Mouse (Mus musculus) heart, embryonic 16.5 days (tissue): ENCODE measurements around the gene Rhox2c. TPM values are rescaled to one million over a fixed set of nuclear protein-coding genes. Genes with fewer than 3 reads are reported as not detected.
"Not testable (repeated sequence)": the region's sequence is repeated elsewhere in the genome, so short reads cannot be mapped to it uniquely, and the experiment has no call there.

Experiments used
- ATAC-seq: fragments of 200-750 bp; cut with Nextera tagmentation; replicated peaks from 2 replicates; pipeline ENCODE4 v1.8.0; 2017; ENCODE audit warnings: moderate number of reproducible peaks; ENCODE audit not compliant: insufficient read depth, low FRiP score; ENCODE audit errors: extremely low read depth
- H3K27ac ChIP-seq: fragments of 300-500 bp; sonication (generic); 2 replicates; pipeline ENCODE4 v1.5.1; 2014; ENCODE audit warnings: mild to moderate bottlenecking, low read length, control low read depth, moderate library complexity
- H3K27me3 ChIP-seq: fragments of 300-500 bp; sonication (generic); 2 replicates; pipeline ENCODE4 v1.6.1; 2014; ENCODE audit warnings: low read length, mixed read lengths; ENCODE audit not compliant: control insufficient read depth, insufficient read depth
- H3K36me3 ChIP-seq: fragments of 300-500 bp; sonication (generic); 2 replicates; pipeline ENCODE4 v1.6.1; 2014; ENCODE audit not compliant: control insufficient read depth, insufficient read depth
- H3K4me1 ChIP-seq: fragments of 300-500 bp; sonication (generic); 2 replicates; pipeline ENCODE4 v1.6.1; 2014; ENCODE audit warnings: low read length, mixed read lengths; ENCODE audit not compliant: control insufficient read depth, insufficient read depth
- H3K4me2 ChIP-seq: fragments of 300-500 bp; sonication (generic); 2 replicates; pipeline ENCODE4 v1.6.1; 2014; ENCODE audit warnings: low read depth, mild to moderate bottlenecking, control low read depth, low read length
- H3K4me3 ChIP-seq: fragments of 300-500 bp; sonication (generic); 2 replicates; pipeline ENCODE4 v1.5.1; 2014; ENCODE audit warnings: mild to moderate bottlenecking, control low read depth, low read length
- H3K9ac ChIP-seq: fragments of 300-500 bp; sonication (generic); 2 replicates; pipeline ENCODE4 v1.6.1; 2014; ENCODE audit warnings: low read length, control low read depth
- H3K9me3 ChIP-seq: fragments of 300-500 bp; sonication (generic); replicated peaks from 2 replicates; pipeline ENCODE4 v1.6.1; 2016; ENCODE audit warnings: low read length; ENCODE audit not compliant: control insufficient read depth
- WGBS: fragments of 180-500 bp; shearing (Covaris S2); extraction: QIAGEN DNeasy Blood & Tissue Kit; methylation state at CpG from one replicate; pipeline ENCODE4 v1.1.7; 2014; 5-methylcytosine and 5-hydroxymethylcytosine counted together
- polyA plus RNA-seq: library from polyadenylated mRNA; unstranded; fragments of >200 nt; fragmentation: Nextera tagmentation; extraction: Ambion mirVana; gene quantifications from 2 replicates; pipeline ENCODE4 v1.2.1, GENCODE M21; 2015

Gene Rhox2c
- polyA plus RNA-seq: not detected in 2 replicates

DNA sequence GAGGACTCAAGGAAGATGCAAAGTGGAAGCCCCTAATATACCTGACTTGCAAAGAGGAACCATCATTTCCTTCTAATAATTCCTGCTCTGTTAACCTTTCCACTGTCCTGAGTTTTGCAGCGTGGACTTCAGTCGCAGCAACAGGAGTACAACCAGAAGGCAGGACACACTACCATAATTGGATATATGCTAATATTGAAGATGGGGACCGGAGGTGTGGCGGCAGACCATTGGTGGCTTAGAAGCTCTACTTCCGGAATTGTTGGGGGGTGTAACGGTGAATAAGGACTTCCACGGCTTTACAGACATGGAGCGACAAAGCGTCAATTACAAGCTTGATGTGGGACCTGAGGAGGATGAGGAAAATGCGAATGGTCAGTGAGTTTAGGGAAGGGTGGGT is at the start of gene Rhox2c:
Rhox2c (plus strand) TSS at position 301 of the 400 bp plus-strand sequence.
- not testable (repeated sequence) for ATAC-seq, H3K36me3 ChIP-seq, H3K4me3 ChIP-seq, H3K4me1 ChIP-seq, H3K4me2 ChIP-seq, H3K9ac ChIP-seq, H3K27ac ChIP-seq, H3K27me3 ChIP-seq, H3K9me3 ChIP-seq
- 94% methylated on average over 7 of the region's 10 CpGs for WGBS

DNA sequence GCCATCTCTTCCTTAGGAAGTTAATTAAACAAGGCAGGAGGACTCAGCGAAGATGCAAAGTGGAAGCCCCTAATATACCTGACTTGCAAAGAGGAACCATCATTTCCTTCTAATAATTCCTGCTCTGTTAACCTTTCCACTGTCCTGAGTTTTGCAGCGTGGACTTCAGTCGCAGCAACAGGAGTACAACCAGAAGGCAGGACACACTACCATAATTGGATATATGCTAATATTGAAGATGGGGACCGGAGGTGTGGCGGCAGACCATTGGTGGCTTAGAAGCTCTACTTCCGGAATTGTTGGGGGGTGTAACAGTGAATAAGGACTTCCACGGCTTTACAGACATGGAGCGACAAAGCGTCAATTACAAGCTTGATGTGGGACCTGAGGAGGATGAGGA is 41.7 kb upstream of the Rhox2c start, which contains the start of gene Rhox2b:
Rhox2b (plus strand) TSS at position 301 of the 400 bp plus-strand sequence.
- not testable (repeated sequence) for H3K27ac ChIP-seq, H3K36me3 ChIP-seq, ATAC-seq, H3K9ac ChIP-seq, H3K27me3 ChIP-seq, H3K4me3 ChIP-seq, H3K9me3 ChIP-seq, H3K4me2 ChIP-seq, H3K4me1 ChIP-seq
- no CpG with 5 or more reads among the region's 9 CpGs for WGBS

DNA sequence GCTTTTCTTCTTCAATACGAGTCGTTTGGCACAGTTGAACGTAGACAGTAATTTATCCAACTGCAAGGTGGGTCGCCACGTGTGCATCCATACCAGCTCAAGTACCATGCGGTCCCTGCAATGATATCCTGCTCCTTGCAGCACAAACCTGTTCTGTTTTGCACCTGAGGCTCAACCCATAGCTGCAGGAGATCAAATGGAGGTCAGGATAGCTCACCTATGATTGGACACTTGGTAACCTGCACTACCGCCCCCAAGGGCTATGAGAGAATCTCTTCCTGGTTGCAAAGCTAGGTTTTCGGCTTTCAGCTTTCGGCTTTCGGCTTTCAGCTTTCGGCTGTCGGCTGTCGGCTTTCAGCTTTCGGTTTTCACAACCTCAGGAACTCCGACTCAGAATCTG is 21.3 kb upstream of the Rhox2c start, which contains the start of gene Rhox4b:
Rhox4b (plus strand) TSS at position 301 of the 400 bp plus-strand sequence.
- not testable (repeated sequence) for H3K27me3 ChIP-seq, H3K9me3 ChIP-seq, H3K36me3 ChIP-seq, H3K4me1 ChIP-seq, ATAC-seq, H3K27ac ChIP-seq, H3K4me2 ChIP-seq, H3K9ac ChIP-seq, H3K4me3 ChIP-seq
- WGBS: 85% methylated on average over 13 of the region's 15 CpGs

DNA sequence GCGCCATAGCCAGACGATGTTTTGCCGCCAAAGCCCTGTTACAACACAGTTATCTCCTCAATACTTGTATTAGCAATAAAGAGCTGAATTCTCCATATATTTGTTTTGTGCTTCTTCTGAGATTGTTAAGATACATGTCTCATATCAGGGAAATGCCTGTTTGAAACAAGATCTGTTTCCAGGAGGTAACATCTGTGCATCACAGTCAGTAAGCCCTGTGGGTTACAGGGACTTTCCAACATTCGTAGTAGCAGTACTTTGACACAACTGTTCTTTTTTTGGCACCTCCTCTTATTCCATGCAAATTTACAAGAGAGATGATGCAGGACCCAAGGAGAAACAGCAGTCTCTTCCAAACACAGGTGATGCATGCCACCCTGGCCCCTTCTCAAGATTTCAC is 4.8 kb downstream of the Rhox2c start, which contains the start of gene Rhox3c:
Rhox3c (plus strand) TSS at position 301 of the 400 bp plus-strand sequence.
- not testable (repeated sequence) for H3K4me1 ChIP-seq, H3K27me3 ChIP-seq, H3K4me3 ChIP-seq, H3K27ac ChIP-seq, H3K9ac ChIP-seq, H3K36me3 ChIP-seq, H3K9me3 ChIP-seq, H3K4me2 ChIP-seq, ATAC-seq
- WGBS: 100% methylated on average over 3 of the region's 4 CpGs

DNA sequence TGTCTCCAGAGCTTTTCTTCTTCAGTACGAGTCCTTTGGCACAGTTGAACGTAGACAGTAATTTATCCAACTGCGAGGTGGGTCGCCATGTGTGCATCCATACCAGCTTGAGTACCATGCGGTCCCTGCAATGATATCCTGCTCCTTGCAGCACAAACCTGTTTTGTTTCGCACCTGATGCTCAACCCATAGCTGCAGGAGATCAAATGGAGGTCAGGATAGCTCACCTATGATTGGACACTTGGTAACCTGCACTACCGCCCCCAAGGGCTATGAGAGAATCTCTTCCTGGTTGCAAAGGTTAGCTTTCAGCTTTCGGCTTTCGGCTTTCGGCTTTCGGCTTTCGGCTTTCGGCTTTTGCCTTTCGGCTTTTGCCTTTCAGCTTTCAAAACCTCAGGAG is 26.6 kb downstream of the Rhox2c start, which contains the start of gene Rhox4c:
Rhox4c (plus strand) TSS at position 301 of the 400 bp plus-strand sequence.
- not testable (repeated sequence) for H3K4me3 ChIP-seq, H3K4me2 ChIP-seq, H3K36me3 ChIP-seq, H3K9ac ChIP-seq, H3K9me3 ChIP-seq, H3K27ac ChIP-seq, ATAC-seq, H3K4me1 ChIP-seq, H3K27me3 ChIP-seq
- WGBS: 91% methylated on average over 14 of the region's 14 CpGs

DNA sequence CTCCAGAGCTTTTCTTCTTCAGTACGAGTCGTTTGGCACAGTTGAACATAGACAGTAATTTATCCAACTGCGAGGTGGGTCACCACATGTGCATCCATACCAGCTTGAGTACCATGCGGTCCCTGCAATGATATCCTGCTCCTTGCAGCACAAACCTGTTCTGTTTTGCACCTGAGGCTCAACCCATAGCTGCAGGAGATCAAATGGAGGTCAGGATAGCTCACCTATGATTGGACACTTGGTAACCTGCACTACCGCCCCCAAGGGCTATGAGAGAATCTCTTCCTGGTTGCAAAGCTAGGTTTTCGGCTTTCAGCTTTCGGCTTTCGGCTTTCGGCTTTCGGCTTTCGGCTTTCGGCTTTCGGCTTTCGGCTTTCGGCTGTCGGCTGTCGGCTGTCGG is 60.6 kb downstream of the Rhox2c start, which contains the start of gene Rhox4d:
Rhox4d (plus strand) TSS at position 301 of the 400 bp plus-strand sequence.
- not testable (repeated sequence) for H3K27ac ChIP-seq, H3K9me3 ChIP-seq, H3K27me3 ChIP-seq, H3K36me3 ChIP-seq, H3K4me3 ChIP-seq, ATAC-seq, H3K4me1 ChIP-seq, H3K4me2 ChIP-seq, H3K9ac ChIP-seq
- WGBS: 91% methylated on average over 11 of the region's 18 CpGs

Other genes with a start within 250 kb of the Rhox2c start
- gene Gm9, start 242.6 kb upstream of the Rhox2c start, polyA plus RNA-seq: not detected in 2 replicates
- gene Rhox1, start 231.4 kb upstream of the Rhox2c start, polyA plus RNA-seq: not detected in 2 replicates
- not detected in 2 replicates for gene Rhox2a, start 208.7 kb upstream of the Rhox2c start, polyA plus RNA-seq
- not detected in 2 replicates for gene Rhox3a, start 203.8 kb upstream of the Rhox2c start, polyA plus RNA-seq
- 0.14 TPM in 1 of 2 replicates, not detected in the other for gene Rhox4a, start 188.3 kb upstream of the Rhox2c start, polyA plus RNA-seq
- gene Rhox3a2, start 73.7 kb upstream of the Rhox2c start, polyA plus RNA-seq: not detected in 2 replicates
- 2.3 and 6.1 TPM in 2 replicates for gene Rhox4a2, start 62.8 kb upstream of the Rhox2c start, polyA plus RNA-seq
- not detected in 2 replicates for gene Rhox2b, start 41.6 kb upstream of the Rhox2c start, polyA plus RNA-seq
- 0.72 and 2.2 TPM in 2 replicates for gene Rhox4b, start 21.2 kb upstream of the Rhox2c start, polyA plus RNA-seq
- not detected in 2 replicates for gene Rhox3c, start 4.9 kb downstream of the Rhox2c start, polyA plus RNA-seq
- not detected in 2 replicates for gene Rhox4c, start 26.7 kb downstream of the Rhox2c start, polyA plus RNA-seq
- gene Rhox2d, start 39.7 kb downstream of the Rhox2c start, polyA plus RNA-seq: not detected in 2 replicates
- not detected in 2 replicates for gene Rhox4d, start 60.7 kb downstream of the Rhox2c start, polyA plus RNA-seq
- gene Rhox2e, start 76.8 kb downstream of the Rhox2c start, polyA plus RNA-seq: not detected in 2 replicates
- gene Rhox3e, start 88.3 kb downstream of the Rhox2c start, polyA plus RNA-seq: not detected in 2 replicates
- not detected in 2 replicates for gene Rhox4e, start 103.7 kb downstream of the Rhox2c start, polyA plus RNA-seq
- not detected in 2 replicates for gene Rhox2f, start 117.7 kb downstream of the Rhox2c start, polyA plus RNA-seq
- gene Rhox3f, start 127.3 kb downstream of the Rhox2c start, polyA plus RNA-seq: not detected in 2 replicates
- not detected in 2 replicates for gene Rhox4f, start 154.0 kb downstream of the Rhox2c start, polyA plus RNA-seq
- gene Rhox3g, start 174.9 kb downstream of the Rhox2c start, polyA plus RNA-seq: not detected in 2 replicates
- gene Rhox2g, start 189.8 kb downstream of the Rhox2c start, polyA plus RNA-seq: not detected in 2 replicates
- not detected in 2 replicates for gene Rhox4g, start 197.6 kb downstream of the Rhox2c start, polyA plus RNA-seq
- not detected in 2 replicates for gene Rhox3h, start 215.1 kb downstream of the Rhox2c start, polyA plus RNA-seq
- gene Rhox2h, start 219.6 kb downstream of the Rhox2c start, polyA plus RNA-seq: not detected in 2 replicates